Mouse (Mus musculus) adrenal gland, postnatal 10 days (tissue): Measurements from ENCODE around the gene Fam107a. TPM values are rescaled to one million over a fixed set of nuclear protein-coding genes. Genes with fewer than 3 reads are reported as not detected.
"Not testable (repeated sequence)": the region's sequence is repeated elsewhere in the genome, so short reads cannot be mapped to it uniquely, and the experiment has no call there.

Experiments
- DNase-seq: peaks from one replicate; pipeline ENCODE4 v3.0.0; 2021; ENCODE audit warnings: mixed read lengths
- total RNA-seq, 2 experiments: library from RNA; stranded (reverse); gene quantifications; 2 replicates each; pipeline ENCODE4 v1.2.3; 2021

The Fam107a gene
- total RNA-seq, 2 experiments from 2014 or later, result 2.0 to 5.2 TPM

DNA sequence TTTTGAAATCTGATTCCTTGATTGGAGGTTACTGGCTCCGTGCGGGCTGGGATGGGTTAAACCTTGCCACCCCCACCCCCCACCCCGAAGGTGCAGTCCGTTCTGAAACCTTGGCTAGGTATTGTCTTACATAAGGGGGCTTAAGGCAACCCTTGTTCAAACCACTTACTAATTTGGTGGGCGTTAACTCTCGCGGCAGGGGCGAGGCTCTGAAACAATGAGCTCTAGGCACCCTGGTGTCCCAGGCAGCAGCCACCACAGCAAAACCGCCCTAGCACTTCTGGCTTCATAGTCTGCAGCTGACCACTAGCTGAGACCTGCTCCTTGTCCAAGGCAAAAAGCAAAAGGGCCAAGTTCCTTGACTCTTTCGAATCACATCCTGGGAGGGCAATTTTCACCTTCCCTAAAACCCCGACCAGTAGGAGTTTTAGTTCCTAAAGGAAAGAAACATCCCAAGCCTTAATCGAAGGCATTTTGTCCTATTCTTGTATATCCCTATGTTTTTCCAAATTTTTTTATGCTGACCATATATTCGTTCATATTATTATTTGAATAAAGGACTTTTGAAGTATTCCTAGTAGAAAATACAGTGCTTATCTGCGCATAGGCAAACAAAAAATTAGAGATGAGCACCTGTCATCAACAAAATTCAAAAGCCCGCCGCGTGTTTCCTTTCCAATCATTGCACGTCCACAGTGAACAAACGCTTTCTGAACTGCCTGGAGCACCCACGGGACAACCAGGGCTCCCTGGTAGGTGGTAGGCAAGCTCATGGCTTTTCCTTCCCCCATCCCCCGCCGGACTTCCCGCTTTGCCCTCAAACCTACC lies 1.2 kb downstream of the Fam107a start:
- no peak for DNase-seq

GRCm38 (mm10) chr14:8315169-8315568 lies 2.7 kb downstream of the Fam107a start:
- no peak for DNase-seq

DNA sequence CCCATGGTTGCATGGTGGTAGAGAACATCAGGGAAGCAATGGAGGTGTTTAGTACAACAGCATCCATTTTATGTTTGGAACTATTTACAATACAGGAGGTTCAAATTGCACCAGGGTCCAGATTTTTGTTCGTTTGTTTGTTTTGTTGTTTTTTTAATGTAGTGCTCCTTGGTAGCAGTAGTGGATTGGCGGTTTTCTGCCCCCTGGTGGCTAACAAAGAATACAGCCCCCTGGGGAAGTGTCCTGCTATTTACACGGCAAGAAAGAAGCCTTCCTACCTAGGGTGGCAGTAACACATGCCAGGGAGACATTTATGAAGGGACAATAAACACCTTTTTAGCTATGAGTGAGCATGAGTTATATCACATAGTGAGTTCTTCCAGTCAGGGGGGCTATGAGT lies 3.3 kb downstream of the Fam107a start:
- peak; percentile 43 for DNase-seq

GRCm38 (mm10) chr14:8313877-8314276 lies 3.9 kb downstream of the Fam107a start:
- no peak for DNase-seq

GRCm38 (mm10) chr14:8309621-8310141 lies 8.1 kb downstream of the Fam107a start:
- DNase-seq, result no peak

DNA sequence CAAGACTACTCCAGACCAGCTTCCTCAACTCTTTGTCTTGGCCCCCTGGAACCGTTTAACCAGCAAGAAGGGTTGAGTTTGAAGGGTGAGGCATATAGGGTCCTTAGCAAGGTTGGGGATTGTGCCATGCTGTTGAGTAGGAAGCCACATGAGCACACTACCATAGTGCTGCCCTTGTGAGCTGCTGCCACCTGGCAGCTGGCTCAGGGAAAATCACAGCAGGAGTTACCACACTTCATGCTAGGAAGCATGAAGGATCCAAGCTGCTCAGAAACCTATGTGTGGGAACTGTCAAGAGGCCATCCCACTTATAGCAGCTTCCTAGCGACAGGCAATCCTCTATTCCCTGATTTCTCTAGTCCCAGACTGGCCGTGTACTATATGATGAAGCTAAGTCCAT lies 9.2 kb downstream of the Fam107a start:
- DNase-seq, result no peak

GRCm38 (mm10) chr14:8306884-8307283 lies 10.9 kb downstream of the Fam107a start:
- no peak for DNase-seq

DNA sequence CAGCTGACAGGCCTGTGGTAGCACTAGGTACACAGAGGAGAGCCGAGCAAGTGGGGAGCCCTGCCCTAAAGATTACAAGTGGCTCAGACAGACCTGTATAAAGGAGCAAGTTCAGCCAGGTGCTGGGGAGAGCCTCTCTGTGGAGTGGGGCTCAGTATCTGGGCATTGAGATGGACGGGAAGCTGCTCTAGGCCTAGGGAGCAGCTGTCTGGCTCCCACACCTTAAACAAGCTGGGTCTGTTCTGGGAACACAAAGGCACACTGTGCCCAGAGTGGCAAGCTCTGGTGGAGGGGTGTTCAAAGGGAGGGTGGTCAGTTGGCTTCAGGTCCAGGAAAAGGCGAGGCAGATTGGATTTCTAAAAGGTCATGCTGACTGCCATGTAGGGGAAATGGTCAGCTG lies 12.8 kb downstream of the Fam107a start:
- DNase-seq, result no peak

DNA sequence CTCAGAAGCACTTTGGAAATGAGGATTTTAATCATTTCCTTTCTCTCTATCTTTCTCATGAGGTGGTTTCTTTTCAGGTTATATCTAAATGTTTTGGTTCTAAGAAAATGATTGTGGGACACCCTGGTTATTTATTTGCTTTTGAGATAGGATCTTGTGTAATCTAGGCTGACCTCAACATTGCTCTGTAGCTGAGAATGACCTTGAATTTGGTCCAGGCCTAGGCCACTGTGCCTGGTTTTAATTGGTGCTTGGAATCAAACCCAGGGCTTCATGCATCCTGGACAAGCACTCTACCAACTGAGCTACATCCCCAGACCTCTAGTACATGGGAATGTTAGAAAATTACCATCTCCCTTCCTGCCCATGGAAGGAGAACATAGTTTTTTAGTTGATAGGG lies 13.7 kb downstream of the Fam107a start:
- no peak for DNase-seq

- no peak for DNase-seq
These were observed 15.1 kb downstream of the Fam107a start for GRCm38 (mm10) chr14:8302687-8303086.

DNA sequence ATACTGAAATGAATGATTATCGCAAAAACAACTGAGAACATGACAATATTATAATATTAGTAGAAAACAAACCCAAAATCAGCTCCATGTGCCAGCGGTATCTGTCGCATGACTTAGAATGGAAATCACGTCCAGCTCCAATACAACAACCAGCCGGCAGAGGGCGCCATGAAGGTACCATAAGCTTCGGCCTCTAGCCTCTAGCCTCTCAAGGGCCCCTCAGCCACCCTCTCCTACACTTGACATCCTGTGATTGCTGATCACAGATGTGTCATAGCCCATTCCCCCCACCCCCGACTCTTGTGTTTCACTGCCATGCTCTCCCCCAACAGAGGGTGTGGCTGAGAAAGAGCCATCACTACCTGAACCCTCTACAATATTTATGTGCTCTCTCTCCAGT lies 17.5 kb downstream of the Fam107a start:
- peak; percentile 75 for DNase-seq

DNA sequence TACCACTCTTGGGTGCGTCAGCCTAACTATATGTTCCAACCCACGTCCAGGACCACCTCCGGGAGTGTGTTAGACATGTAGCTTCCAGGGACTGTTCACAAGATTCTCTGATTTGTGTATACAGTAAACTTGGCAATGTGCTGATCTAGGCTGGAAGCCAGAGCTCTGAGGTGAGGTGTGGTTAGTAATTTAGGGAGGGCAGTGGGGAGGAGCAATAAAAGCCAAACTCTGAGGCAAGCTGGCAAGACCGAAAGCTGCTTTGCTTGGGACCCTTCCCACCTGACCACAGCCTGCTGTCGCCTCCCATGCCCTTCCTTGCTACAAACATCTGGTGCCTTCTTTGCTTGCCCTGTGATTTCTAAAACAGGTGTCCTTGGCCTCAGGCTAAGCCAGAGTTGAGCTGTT lies 19.9 kb downstream of the Fam107a start:
- DNase-seq, result peak; percentile 35

GRCm38 (mm10) chr14:8294257-8294656 lies 23.6 kb downstream of the Fam107a start:
- DNase-seq, result no peak

- not testable (repeated sequence) for DNase-seq
These were observed 31.2 kb downstream of the Fam107a start for GRCm38 (mm10) chr14:8286595-8286994.

DNA sequence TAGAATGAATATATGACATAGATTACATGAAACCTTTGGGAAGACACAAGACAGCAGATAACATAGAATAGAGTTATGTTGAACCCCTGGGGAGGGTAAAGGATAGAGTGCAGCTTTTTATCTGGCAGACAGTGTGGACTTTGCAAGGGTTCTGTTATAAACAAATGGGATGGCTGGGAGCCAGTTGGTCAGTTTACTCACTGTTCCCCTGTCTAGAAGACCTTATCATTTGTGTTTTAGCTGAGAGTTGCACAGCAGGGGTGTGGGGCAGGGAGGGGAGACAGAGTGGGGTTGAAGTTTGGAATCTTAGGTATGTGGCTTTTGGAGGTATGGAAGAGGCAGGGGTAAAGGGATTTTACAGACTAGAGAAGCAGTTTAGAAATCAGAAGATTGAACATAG lies 34.0 kb downstream of the Fam107a start:
- DNase-seq, result no peak

DNA sequence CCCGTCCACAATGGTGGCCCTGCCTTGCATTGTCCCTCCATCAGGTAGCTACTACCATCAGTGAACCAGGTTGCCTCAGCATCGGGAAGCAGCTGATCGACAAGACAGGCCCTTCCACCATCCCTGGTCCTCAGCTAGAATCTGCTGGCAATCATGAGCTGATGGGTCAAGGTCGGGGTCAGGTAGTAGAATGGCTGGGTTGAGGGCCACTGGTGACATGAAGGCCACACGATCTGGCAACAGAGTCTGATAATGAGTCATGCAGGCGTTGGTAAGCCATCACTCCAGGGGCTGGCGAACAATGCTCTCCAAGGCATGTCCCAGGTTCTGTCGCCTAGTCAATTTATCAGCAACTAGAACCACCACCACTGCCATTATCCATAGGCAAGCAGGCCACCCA lies 46.5 kb downstream of the Fam107a start:
- DNase-seq, result not testable (repeated sequence)

GRCm38 (mm10) chr14:8264378-8264777 lies 53.4 kb downstream of the Fam107a start:
- no peak for DNase-seq

GRCm38 (mm10) chr14:8262242-8262641 lies 55.6 kb downstream of the Fam107a start:
- no peak for DNase-seq

DNA sequence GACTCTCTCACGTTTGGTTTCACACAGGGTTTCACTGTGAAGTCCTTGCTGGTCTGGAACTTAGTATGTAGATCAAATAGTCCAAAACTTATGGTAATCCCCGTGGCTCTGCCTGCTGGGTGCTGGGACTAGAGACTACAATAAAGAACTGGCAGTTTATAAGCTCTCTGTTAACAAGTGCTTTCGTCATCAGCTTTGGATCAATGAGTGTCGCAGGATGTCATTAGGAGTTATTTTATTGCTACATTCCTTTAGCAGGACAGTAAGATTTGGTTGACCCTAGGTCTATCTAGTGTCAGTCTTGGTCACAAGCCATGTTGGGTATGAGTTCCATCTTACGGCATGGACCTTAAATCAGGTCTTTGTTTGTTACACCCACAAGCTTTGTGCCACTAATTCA lies 57.6 kb downstream of the Fam107a start:
- no peak for DNase-seq

DNA sequence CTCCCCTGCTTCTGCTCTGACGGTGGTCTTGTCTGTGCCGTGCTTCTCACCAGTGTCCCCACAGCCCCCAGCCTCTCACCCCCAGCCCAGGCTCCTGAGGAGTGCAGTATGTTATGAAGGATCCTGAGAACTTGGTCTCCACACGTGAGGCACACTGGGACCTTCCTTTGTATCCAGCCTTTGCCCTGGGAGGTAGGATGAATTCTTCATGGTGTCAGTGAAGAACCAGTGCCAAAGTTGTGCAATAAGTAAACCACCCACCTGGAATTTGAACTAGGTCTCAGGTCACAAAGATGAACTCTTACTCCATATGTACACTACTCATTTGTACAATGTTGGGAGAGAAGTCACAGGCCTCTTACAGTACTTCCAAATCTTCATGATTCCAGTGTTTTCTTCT lies 58.7 kb downstream of the Fam107a start, which contains the start of gene Acox2:
Gene Acox2 (minus strand): TSS at position 188 of the 400 bp plus-strand sequence.
- no peak for DNase-seq

DNA sequence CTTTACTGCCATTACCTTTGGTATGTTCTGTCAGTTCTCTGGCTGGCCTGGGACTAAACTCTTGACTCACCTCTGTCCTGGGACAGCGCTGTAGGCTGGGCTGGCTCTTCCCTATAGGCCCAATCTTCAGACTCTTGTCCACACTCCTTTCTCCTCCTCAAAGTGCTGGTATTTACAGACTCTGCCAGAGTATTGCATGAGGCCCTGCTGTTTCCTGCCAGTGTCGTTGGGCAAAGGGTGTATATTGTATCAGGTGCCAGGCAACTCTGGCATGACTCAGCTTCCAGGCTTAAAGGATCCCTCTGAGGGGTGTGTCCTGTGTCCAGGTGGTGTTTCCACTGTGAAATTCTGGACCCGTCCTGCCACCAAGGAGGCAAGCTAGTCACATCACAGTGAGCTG lies 59.1 kb downstream of the Fam107a start:
- DNase-seq, result peak; percentile 23

GRCm38 (mm10) chr14:8258335-8258627 lies 59.5 kb downstream of the Fam107a start:
- DNase-seq, result peak; percentile 66

DNA sequence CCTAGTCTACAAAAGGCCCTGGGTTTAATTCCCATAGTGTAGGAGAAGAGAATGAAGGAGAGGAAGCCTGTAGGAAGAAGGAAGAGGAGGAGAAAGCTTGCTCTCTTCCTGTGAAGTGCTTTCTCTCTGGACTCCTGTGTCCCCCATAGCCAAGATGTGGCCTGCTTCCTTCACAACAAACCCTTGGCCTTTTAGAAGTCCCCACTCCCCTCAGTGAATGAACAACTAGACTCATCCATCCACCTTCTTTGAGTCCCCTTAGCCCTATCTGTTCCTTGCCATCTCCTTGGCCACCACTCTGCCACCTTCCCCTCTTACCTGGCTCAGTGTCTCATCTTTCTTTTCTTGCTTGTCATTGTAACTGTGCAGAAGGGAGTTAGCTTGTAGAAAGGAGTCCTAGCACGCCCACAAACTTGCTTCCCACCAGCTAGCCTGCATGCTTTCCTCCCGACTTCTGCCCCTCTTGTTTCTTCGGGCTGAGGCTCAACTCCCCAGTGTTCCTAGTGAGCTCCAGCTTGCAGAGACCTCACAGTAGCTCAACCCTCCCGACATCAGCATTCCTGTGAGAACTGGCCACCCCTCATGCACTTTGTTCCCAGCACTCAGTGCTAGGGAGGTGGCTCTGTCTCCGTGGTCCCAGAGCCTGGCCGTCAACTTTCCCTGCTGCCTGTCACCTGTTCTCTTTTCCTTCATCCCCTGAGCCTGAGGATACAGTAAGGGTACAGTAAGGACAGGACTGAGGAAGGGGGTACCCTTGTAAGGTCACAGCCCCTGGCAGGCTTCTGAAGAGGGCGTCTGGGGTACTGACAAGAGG lies 60.1 kb downstream of the Fam107a start:
- no peak for DNase-seq
